Mouse (Mus musculus) bone marrow, adult 2 months (tissue): ENCODE measurements around the gene Cct4.

Experiments
- CTCF ChIP-seq: fragments of 200-500 bp; IDR thresholded peaks from 2 replicates; pipeline ENCODE4 v1.5.1; 2011; ENCODE audit warnings: low read length, control low read depth; ENCODE audit not compliant: control insufficient read depth, insufficient read depth
- POLR2A ChIP-seq: fragments of 200-500 bp; IDR thresholded peaks from 2 replicates; pipeline ENCODE4 v1.6.1; 2011; ENCODE audit warnings: low read depth, mild to moderate bottlenecking, control low read depth, low read length, borderline replicate concordance; ENCODE audit not compliant: control insufficient read depth

GRCm38 (mm10) chr11:22995461-22995860 lies 5.1 kb downstream of the Cct4 start:
- no peak for TF ChIP-seq POLR2A
- TF ChIP-seq CTCF = no peak
